Mouse (Mus musculus) cortical plate, adult 2 months (tissue): ENCODE measurements around the gene Cog4.

Experiments
- CTCF ChIP-seq: fragments of 200-500 bp; IDR thresholded peaks from 2 replicates; pipeline ENCODE4 v1.5.1; 2011; ENCODE audit warnings: mild to moderate bottlenecking, control low read depth, low read length; ENCODE audit not compliant: insufficient read depth; ENCODE audit errors: extremely low read depth
- POLR2A ChIP-seq: fragments of 200-500 bp; IDR thresholded peaks from 2 replicates; pipeline ENCODE4 v1.6.1; 2011; ENCODE audit warnings: mild to moderate bottlenecking, low read length, control low read depth; ENCODE audit not compliant: insufficient read depth; ENCODE audit errors: extremely low read depth

- TF ChIP-seq POLR2A (no peak), CTCF (no peak)
Observed at GRCm38 (mm10) chr8:110892040-110892439, 45.6 kb downstream of the Cog4 start.
